Mouse (Mus musculus) brain, embryonic 14.5 days (tissue): ENCODE results near the gene Ank2.

Source experiments
- CTCF ChIP-seq: fragments of 200-500 bp; IDR thresholded peaks from 2 replicates; pipeline ENCODE4 v1.5.1; 2012; ENCODE audit warnings: inconsistent platforms, mild to moderate bottlenecking, moderate library complexity, borderline replicate concordance; ENCODE audit not compliant: insufficient read depth, insufficient read length; ENCODE audit errors: extremely low read depth
- POLR2A ChIP-seq: fragments of 200-500 bp; IDR thresholded peaks from 2 replicates; pipeline ENCODE4 v1.6.1; 2012; ENCODE audit warnings: mild to moderate bottlenecking, inconsistent platforms, borderline replicate concordance; ENCODE audit not compliant: poor library complexity, insufficient read depth, insufficient read length, severe bottlenecking; ENCODE audit errors: extremely low read depth

DNA sequence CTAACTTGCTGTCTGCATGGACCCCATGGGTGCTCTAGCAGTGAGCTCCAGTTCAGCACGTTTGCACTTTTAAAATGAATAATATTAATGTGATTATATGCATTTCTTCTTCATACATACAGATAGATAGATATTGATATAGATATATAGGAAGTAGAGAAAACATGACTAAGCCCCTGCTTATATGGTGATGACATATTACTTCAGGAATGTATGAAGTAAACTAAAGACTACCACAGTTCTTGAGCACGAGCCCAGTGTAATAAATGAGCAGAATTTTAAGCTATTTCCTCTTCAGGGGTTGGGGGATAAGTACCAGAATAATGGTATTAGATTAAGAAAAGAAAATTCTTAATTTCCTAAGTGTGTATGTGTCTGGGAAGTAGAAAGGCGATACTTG is 479.4 kb downstream of the Ank2 start:
- TF ChIP-seq CTCF (no peak), POLR2A (no peak)
